Mouse (Mus musculus): ENCODE measurements at regions not wholly inside any gene's neighbourhood (a gene's known extent, or its start where the extent isn't known, plus 50 kb on each side); places are given as distances from the start of the nearest gene placed in this dataset.

DNA sequence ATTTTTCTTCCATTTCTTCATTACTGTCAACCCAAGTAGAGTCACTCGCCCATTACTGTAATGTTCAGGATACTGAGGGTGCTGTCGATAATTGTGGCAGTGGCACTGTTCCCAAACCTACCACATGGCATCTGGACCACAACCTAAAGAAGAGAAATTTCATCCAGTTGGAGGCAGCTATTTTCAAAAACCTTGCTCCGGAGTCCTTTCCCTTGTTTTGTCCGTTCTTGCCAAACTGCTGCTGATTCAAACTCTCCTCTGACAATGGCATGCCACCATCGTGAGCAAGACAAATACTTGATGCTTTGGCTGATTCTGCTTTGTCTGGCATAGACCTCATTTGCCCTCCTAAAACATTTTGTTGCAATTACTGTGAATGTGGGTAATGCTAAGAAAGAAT lies 176.9 kb upstream of the Spaca1 start:
- DNase-seq, result no peak

- DNase-seq, result no peak
These were observed 177.6 kb upstream of the Spaca1 start for GRCm38 (mm10) chr4:34227611-34228010.

DNA sequence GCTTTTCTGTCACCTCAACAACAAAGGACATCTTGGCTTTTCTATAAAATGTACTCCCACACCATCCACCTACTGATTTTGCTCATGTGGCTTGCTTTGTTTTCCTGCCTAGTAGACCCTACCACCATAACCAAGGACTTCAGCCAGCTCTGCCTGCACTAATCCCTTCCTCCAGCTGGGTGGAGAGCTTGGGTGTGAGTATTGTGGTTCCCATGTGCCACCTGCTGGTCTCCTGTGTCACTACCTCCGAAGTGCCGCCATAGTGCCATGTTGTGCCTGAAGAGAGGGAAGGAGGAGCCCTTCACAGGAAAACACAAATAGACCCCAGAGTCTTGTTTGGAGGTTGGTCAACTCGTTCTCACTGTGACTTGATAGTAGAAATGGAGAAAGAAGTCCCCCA lies 181.3 kb upstream of the Spaca1 start:
- DNase-seq, result peak; percentile 72

DNA sequence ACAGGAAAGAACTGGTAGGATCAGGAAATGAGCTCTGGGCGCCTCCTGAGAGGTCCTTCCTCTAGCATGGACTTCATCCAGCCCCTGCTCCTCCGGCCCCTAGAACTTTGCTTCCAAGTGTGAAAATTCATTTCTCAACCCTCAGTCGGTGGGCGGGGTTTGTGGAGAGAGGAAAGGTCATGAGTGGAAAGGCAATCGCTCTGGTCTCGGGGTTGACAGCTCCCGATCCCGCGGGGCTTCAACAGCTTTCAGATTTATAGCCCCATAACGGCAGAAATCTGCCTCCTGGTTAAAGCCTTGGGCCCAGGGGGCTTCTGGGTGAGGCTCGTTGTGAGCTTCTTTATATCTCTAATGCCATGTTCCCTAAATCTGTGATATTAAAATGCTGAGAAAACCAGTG lies 184.2 kb upstream of the Spaca1 start:
- peak; percentile 43 for DNase-seq

GRCm38 (mm10) chr4:34234645-34235044 lies 184.7 kb upstream of the Spaca1 start:
- peak; percentile 27 for DNase-seq

DNA sequence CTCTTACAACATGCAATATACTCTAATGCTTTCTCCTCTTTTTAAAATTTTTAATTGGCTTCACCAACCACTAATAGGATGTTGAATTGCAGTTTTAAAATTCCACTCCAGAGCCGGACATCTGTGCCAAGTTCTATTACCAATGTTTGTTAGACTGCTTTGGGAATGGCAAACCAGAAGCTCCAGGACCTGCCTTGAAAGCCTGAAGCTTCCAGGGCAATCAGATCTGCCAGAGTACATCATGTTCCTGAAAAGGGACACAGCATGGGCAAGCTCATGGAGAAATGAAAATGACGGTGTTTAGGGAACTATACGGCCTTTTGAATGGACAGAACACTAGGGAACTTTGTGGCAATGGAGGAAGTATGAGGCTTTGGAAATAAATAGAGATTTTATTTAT lies 187.8 kb upstream of the Spaca1 start:
- no peak for DNase-seq

GRCm38 (mm10) chr4:34239624-34240023 lies 189.6 kb upstream of the Spaca1 start:
- DNase-seq, result no peak

GRCm38 (mm10) chr4:34241060-34241571 lies 191.1 kb upstream of the Spaca1 start:
- no peak for DNase-seq

DNA sequence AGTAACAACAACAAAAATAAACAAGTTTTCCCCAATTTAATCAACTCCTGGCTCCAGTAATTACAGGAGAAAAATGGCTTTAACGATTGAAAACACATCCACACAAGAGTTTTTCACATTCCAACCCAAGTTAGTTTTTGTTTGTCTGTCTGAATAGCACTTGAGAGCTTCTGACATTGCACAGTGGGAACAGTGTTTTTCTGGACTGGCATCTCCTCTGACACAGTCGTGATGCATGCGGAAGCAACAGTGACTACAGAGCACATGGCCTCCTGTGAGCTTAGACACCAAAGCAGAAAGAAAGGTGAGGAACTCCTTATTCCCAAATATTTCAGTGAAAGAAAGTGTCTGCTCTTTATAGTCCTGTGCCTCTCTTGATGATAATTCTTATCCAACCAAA lies 191.7 kb upstream of the Spaca1 start:
- no peak for DNase-seq

GRCm38 (mm10) chr4:34259444-34259843 lies 209.5 kb upstream of the Spaca1 start:
- DNase-seq, result no peak

GRCm38 (mm10) chr4:34260468-34260867 lies 210.5 kb upstream of the Spaca1 start:
- no peak for DNase-seq

- no peak for DNase-seq
These were observed 211.8 kb upstream of the Spaca1 start for GRCm38 (mm10) chr4:34261809-34262208.

GRCm38 (mm10) chr4:34264431-34264830 lies 214.4 kb upstream of the Spaca1 start:
- DNase-seq, result no peak

DNA sequence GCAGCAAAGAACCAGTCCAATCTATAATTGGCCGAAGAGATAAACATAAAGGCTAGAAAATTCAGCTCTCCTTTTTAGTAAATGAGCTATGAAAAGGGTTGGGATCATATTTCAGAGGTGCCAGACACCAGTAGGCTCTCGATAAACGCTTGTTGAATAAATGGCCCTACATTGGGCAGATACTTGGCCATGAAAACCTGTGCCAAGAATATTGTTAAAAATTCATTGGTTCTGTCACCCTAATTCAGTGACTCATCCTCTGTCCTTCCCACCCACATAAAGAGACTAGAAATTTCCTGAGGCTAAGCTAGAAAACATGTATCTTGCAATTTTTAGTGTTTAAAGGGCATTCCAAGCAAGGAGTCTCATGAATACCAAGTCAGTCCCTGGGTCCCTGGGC lies 224.3 kb upstream of the Spaca1 start:
- no peak for DNase-seq

GRCm38 (mm10) chr4:34275372-34275771 lies 225.4 kb upstream of the Spaca1 start:
- DNase-seq, result no peak

DNA sequence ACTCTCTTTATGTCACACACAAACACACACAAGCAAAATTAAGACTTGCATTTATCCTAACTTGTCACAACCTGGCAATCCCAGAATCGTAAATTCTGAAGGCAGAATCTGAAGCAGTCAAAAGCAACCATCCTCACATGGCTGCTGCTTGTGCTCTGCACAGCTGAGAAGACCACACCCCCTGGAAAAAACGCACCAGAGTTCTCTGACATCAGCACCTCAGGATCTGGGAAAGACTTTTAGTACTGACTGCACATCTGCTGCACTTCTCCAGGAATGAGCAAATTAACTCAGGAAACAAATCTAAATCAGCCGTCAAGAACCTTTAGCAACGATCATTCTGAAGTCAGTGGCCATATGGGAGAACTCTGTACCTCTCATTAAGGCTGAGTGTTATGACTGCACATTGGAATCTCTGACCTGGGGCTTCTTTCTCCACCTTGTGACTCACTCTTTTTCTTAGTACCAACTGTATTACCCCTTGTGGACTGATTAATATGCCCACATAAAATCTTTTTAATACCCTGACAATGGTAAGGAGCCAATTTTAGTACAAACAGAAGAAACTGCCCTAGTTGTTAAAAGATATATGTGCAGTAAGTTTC lies 248.1 kb upstream of the Akirin2 start:
- no peak for DNase-seq

GRCm38 (mm10) chr4:34308921-34309563 lies 241.7 kb upstream of the Akirin2 start:
- no peak for DNase-seq

GRCm38 (mm10) chr4:34310061-34310642 lies 240.6 kb upstream of the Akirin2 start:
- DNase-seq, result no peak

GRCm38 (mm10) chr4:34315848-34316247 lies 234.9 kb upstream of the Akirin2 start:
- no peak for DNase-seq

- DNase-seq, result no peak
These were observed 227.9 kb upstream of the Akirin2 start for GRCm38 (mm10) chr4:34322841-34323240.

GRCm38 (mm10) chr4:34328151-34328785 lies 222.5 kb upstream of the Akirin2 start:
- no peak for DNase-seq

- no peak for DNase-seq
These were observed 213.6 kb upstream of the Akirin2 start for GRCm38 (mm10) chr4:34336971-34337797.

- no peak for DNase-seq
These were observed 212.9 kb upstream of the Akirin2 start for GRCm38 (mm10) chr4:34337852-34338251.

All from kidney, adult 9 months (tissue).